ENCODE assay signal across 12 mouse cellular contexts in genomic region chr4:45713837-45714508, GRCm38 (mm10).
DNase-seq lines count a peak whose midpoint lies in the region; ATAC-seq lines count a peak whose summit lies in the region.
"Had no signal": no experiment of that assay in that cellular context is flagged by ENCODE, and none has a peak within 500 bp of the region (broad histone marks: within the 10 kb centered on the region; RNA-seq: fewer than 3 reads in every experiment).

No protein-coding gene starts in this region.

- H3K9me3 ChIP-seq in embryonic facial prominence, embryonic 10.5 days: no peaks in the 10 kb centered on the region
- H3K9me3 ChIP-seq in hindbrain, embryonic 12.5 days (replicated peaks): no peaks in the 10 kb centered on the region
- no peaks in the 10 kb centered on the region for H3K9me3 ChIP-seq in midbrain, embryonic 15.5 days
- H3K9me3 ChIP-seq: embryonic facial prominence, embryonic 13.5 days; heart, embryonic 13.5 days; intestine, embryonic 15.5 days had no signal

- WGBS in embryonic facial prominence, embryonic 10.5 days: 9% methylated on average over 10 of the region's 10 CpGs
- WGBS in hindbrain, embryonic 12.5 days: 8% methylated on average over 10 of the region's 10 CpGs
- 7% methylated on average over 10 of the region's 10 CpGs for WGBS in midbrain, embryonic 15.5 days

- no peak overlapping the region for H3K4me2 ChIP-seq in hindbrain, embryonic 12.5 days (replicated peaks)
- no peak overlapping the region for H3K4me2 ChIP-seq in midbrain, embryonic 15.5 days
- H3K4me2 ChIP-seq: embryonic facial prominence, embryonic 13.5 days; heart, embryonic 13.5 days; intestine, embryonic 15.5 days had no signal

- peaks cover 17% of the 10 kb centered on the region for H3K4me1 ChIP-seq in embryonic facial prominence, embryonic 10.5 days
- H3K4me1 ChIP-seq in hindbrain, embryonic 12.5 days: peaks cover 15% of the 10 kb centered on the region
- peaks cover 14% of the 10 kb centered on the region for H3K4me1 ChIP-seq in midbrain, embryonic 15.5 days
- H3K4me1 ChIP-seq: intestine, embryonic 15.5 days had no signal

- peaks cover 11% of the 10 kb centered on the region; the same call in 1 of the 2 replicates for H3K27me3 ChIP-seq in embryonic facial prominence, embryonic 10.5 days (replicated peaks; ENCODE audit: low read depth, poor library complexity, severe bottlenecking)
- no peaks in the 10 kb centered on the region for H3K27me3 ChIP-seq in hindbrain, embryonic 12.5 days
- H3K27me3 ChIP-seq in midbrain, embryonic 15.5 days (replicated peaks): no peaks in the 10 kb centered on the region
- H3K27me3 ChIP-seq: CH12.LX; embryonic facial prominence, embryonic 13.5 days; heart, embryonic 13.5 days; intestine, embryonic 15.5 days had no signal

- no peak overlapping the region for H3K4me3 ChIP-seq in embryonic facial prominence, embryonic 10.5 days
- no peak overlapping the region for H3K4me3 ChIP-seq in hindbrain, embryonic 12.5 days
- no peak overlapping the region for H3K4me3 ChIP-seq in midbrain, embryonic 15.5 days
- H3K4me3 ChIP-seq: embryonic facial prominence, embryonic 13.5 days; heart, embryonic 13.5 days; intestine, embryonic 15.5 days had no signal

- DNase-seq in Muller cell, postnatal 12 days (ENCODE audit: inconsistent ontology term): peak; percentile 6
- peak; percentile 21 for DNase-seq in embryonic facial prominence, embryonic 10.5 days (ENCODE audit: low spot score)
- no peak for DNase-seq in urinary bladder, postnatal 36 days (ENCODE audit: low spot score in 2 of 2)
- no peak for DNase-seq in heart, postnatal 14 days
- no peak for DNase-seq in spleen, adult 18-20 months

- peak; percentile 92 for ATAC-seq in hindbrain, embryonic 12.5 days (ENCODE audit: low FRiP score)
- ATAC-seq in midbrain, embryonic 15.5 days (replicated peaks): peak; percentile 93
- ATAC-seq: intestine, embryonic 15.5 days had no signal

- 0 out of 2 replicates have a peak overlapping the region, but pooled peaks have one; percentile 44 for H3K27ac ChIP-seq in embryonic facial prominence, embryonic 10.5 days (replicated peaks)
- H3K27ac ChIP-seq in hindbrain, embryonic 12.5 days: peak overlapping the region; percentile 60; the same call in 1 of the 2 replicates
- H3K27ac ChIP-seq in midbrain, embryonic 15.5 days: no peak overlapping the region
- H3K27ac ChIP-seq: embryonic facial prominence, embryonic 13.5 days; heart, embryonic 13.5 days; intestine, embryonic 15.5 days; macrophage had no signal

- intact Hi-C loops in heart, postnatal 14 days (cut with DNase I): no loop called here

- H3K9ac ChIP-seq in hindbrain, embryonic 12.5 days: no peak overlapping the region
- no peak overlapping the region for H3K9ac ChIP-seq in midbrain, embryonic 15.5 days
- H3K9ac ChIP-seq: embryonic facial prominence, embryonic 13.5 days; heart, embryonic 13.5 days; intestine, embryonic 15.5 days had no signal

- no peaks in the 10 kb centered on the region for H3K36me3 ChIP-seq in embryonic facial prominence, embryonic 10.5 days (replicated peaks)
- H3K36me3 ChIP-seq in hindbrain, embryonic 12.5 days: no peaks in the 10 kb centered on the region
- H3K36me3 ChIP-seq in midbrain, embryonic 15.5 days (replicated peaks): no peaks in the 10 kb centered on the region
- H3K36me3 ChIP-seq: embryonic facial prominence, embryonic 13.5 days; heart, embryonic 13.5 days; intestine, embryonic 15.5 days had no signal

Comparison
In these comparisons a context has a peak if more than half of its experiments do, and no peak if none do; other contexts are left out.
1. DNase-seq: peak in Muller cell, postnatal 12 days (single experiment) and embryonic facial prominence, embryonic 10.5 days (single experiment); none in urinary bladder, postnatal 36 days (0 of 2), heart, postnatal 14 days (0 of 2) and spleen, adult 18-20 months (0 of 2).